Mouse (Mus musculus) heart, embryonic 11.5 days (tissue): ENCODE data around the gene Cc2d2b. TPM values are rescaled to one million over a fixed set of nuclear protein-coding genes. Genes with fewer than 3 reads are reported as not detected.

ENCODE experiments used
- ATAC-seq: fragments of 200-750 bp; cut with Nextera tagmentation; replicated peaks from 2 replicates; pipeline ENCODE4 v1.8.0; 2017; ENCODE audit warnings: moderate library complexity; ENCODE audit not compliant: insufficient number of reproducible peaks, low FRiP score, low TSS enrichment
- H3K27ac ChIP-seq: fragments of 300-500 bp; sonication (generic); 2 replicates; pipeline ENCODE4 v1.5.1; 2014; ENCODE audit warnings: mild to moderate bottlenecking, low read depth, low read length
- H3K27me3 ChIP-seq: fragments of 300-500 bp; sonication (generic); 2 replicates; pipeline ENCODE4 v1.6.1; 2014; ENCODE audit warnings: mild to moderate bottlenecking, low read length, mixed read lengths; ENCODE audit not compliant: control insufficient read depth, insufficient read depth
- H3K36me3 ChIP-seq: fragments of 300-500 bp; sonication (generic); 2 replicates; pipeline ENCODE4 v1.6.1; 2014; ENCODE audit warnings: mild to moderate bottlenecking, low read length, moderate library complexity, mixed read lengths; ENCODE audit not compliant: control insufficient read depth, insufficient read depth
- H3K4me1 ChIP-seq: fragments of 300-500 bp; sonication (generic); 2 replicates; pipeline ENCODE4 v1.6.1; 2014; ENCODE audit warnings: low read length; ENCODE audit not compliant: control insufficient read depth, insufficient read depth
- H3K4me2 ChIP-seq: fragments of 300-500 bp; sonication (generic); 2 replicates; pipeline ENCODE4 v1.6.1; 2014; ENCODE audit warnings: mild to moderate bottlenecking, moderate library complexity
- H3K4me3 ChIP-seq: fragments of 300-500 bp; sonication (generic); 2 replicates; pipeline ENCODE4 v1.5.1; 2014; ENCODE audit warnings: low read depth, low read length
- H3K9ac ChIP-seq: fragments of 300-500 bp; sonication (generic); 2 replicates; pipeline ENCODE4 v1.6.1; 2014; ENCODE audit warnings: mild to moderate bottlenecking, low read depth, low read length, moderate library complexity
- H3K9me3 ChIP-seq: fragments of 300-500 bp; sonication (generic); replicated peaks from 2 replicates; pipeline ENCODE4 v1.6.1; 2016; ENCODE audit warnings: low read length; ENCODE audit not compliant: control insufficient read depth
- WGBS: fragments of 180-500 bp; shearing (Covaris S2); extraction: QIAGEN DNeasy Blood & Tissue Kit; methylation state at CpG from one replicate; pipeline ENCODE4 v1.1.7; 2014; ENCODE audit not compliant: insufficient replicate concordance; 5-methylcytosine and 5-hydroxymethylcytosine counted together
- polyA plus RNA-seq: library from polyadenylated mRNA; unstranded; fragments of >200 nt; fragmentation: Nextera tagmentation; extraction: Ambion mirVana; gene quantifications from 2 replicates; pipeline ENCODE4 v1.2.1, GENCODE M21; 2014

The Cc2d2b gene
- polyA plus RNA-seq, 1 experiment from 2014 or later, result 0.57 TPM

GRCm38 (mm10) chr19:40736680-40737512 lies 11.7 kb upstream of the Cc2d2b start:
- H3K27me3 ChIP-seq, result no peaks in the 10 kb centered on the region
- 29% methylated on average over 17 of the region's 17 CpGs for WGBS
- no peak overlapping the region for H3K27ac ChIP-seq
- no peaks in the 10 kb centered on the region for H3K9me3 ChIP-seq
- no peaks in the 10 kb centered on the region for H3K36me3 ChIP-seq
- no peaks in the 10 kb centered on the region for H3K4me1 ChIP-seq
- no peak overlapping the region for H3K4me3 ChIP-seq
- H3K9ac ChIP-seq, result peak overlapping the region; percentile 69
- H3K4me2 ChIP-seq, result peak overlapping the region; percentile 56
- no peak for ATAC-seq

- peak overlapping the region; percentile 69 for H3K9ac ChIP-seq
- no peaks in the 10 kb centered on the region for H3K27me3 ChIP-seq
- H3K27ac ChIP-seq, result no peak overlapping the region
- peak overlapping the region; percentile 56 for H3K4me2 ChIP-seq
- H3K36me3 ChIP-seq, result no peaks in the 10 kb centered on the region
- no peak for ATAC-seq
- no peak overlapping the region for H3K4me3 ChIP-seq
- WGBS, result 79% methylated on average over 5 of the region's 5 CpGs
- H3K9me3 ChIP-seq, result no peaks in the 10 kb centered on the region
- H3K4me1 ChIP-seq, result no peaks in the 10 kb centered on the region
Observed at GRCm38 (mm10) chr19:40737613-40738012, 10.9 kb upstream of the Cc2d2b start.

GRCm38 (mm10) chr19:40738683-40739324 lies 9.7 kb upstream of the Cc2d2b start:
- Histone ChIP-seq H3K36me3 (no peaks in the 10 kb centered on the region), H3K9me3 (no peaks in the 10 kb centered on the region), H3K4me3 (no peak overlapping the region), H3K9ac (no peak overlapping the region), H3K27me3 (no peaks in the 10 kb centered on the region), H3K27ac (no peak overlapping the region), H3K4me2 (no peak overlapping the region), H3K4me1 (no peaks in the 10 kb centered on the region)
- 80% methylated on average over 13 of the region's 13 CpGs for WGBS
- no peak for ATAC-seq

GRCm38 (mm10) chr19:40746603-40747002 lies 1.9 kb upstream of the Cc2d2b start:
- H3K9ac ChIP-seq, result no peak overlapping the region
- no peak overlapping the region for H3K27ac ChIP-seq
- no peaks in the 10 kb centered on the region for H3K4me1 ChIP-seq
- H3K9me3 ChIP-seq, result no peaks in the 10 kb centered on the region
- H3K36me3 ChIP-seq, result no peaks in the 10 kb centered on the region
- peaks cover 6% of the 10 kb centered on the region; the same call in 1 of the 2 replicates for H3K27me3 ChIP-seq
- H3K4me2 ChIP-seq, result no peak overlapping the region
- ATAC-seq, result no peak
- 45% methylated on average over 4 of the region's 4 CpGs for WGBS
- H3K4me3 ChIP-seq, result no peak overlapping the region

- WGBS, result 67% methylated on average over 2 of the region's 2 CpGs
- Histone ChIP-seq H3K36me3 (no peaks in the 10 kb centered on the region), H3K4me3 (no peak overlapping the region), H3K4me1 (no peaks in the 10 kb centered on the region; the same call in 1 of the 2 replicates), H3K9ac (no peak overlapping the region), H3K27ac (no peak overlapping the region), H3K27me3 (peaks cover 16% of the 10 kb centered on the region), H3K9me3 (no peaks in the 10 kb centered on the region), H3K4me2 (no peak overlapping the region)
- ATAC-seq, result no peak
Observed at GRCm38 (mm10) chr19:40754311-40754710, 5.8 kb downstream of the Cc2d2b start.

GRCm38 (mm10) chr19:40760071-40760470 lies 11.5 kb downstream of the Cc2d2b start:
- H3K27me3 ChIP-seq, result peaks cover 34% of the 10 kb centered on the region
- 64% methylated on average over 2 of the region's 2 CpGs for WGBS

GRCm38 (mm10) chr19:40762023-40762759 lies 13.6 kb downstream of the Cc2d2b start:
- peaks cover 28% of the 10 kb centered on the region for H3K27me3 ChIP-seq
- peak overlapping the region; percentile 67 for H3K4me2 ChIP-seq
- H3K4me1 ChIP-seq, result no peaks in the 10 kb centered on the region
- H3K27ac ChIP-seq, result no peak overlapping the region
- 30% methylated on average over 22 of the region's 22 CpGs for WGBS
- H3K9me3 ChIP-seq, result no peaks in the 10 kb centered on the region
- H3K9ac ChIP-seq, result peak overlapping the region; percentile 39; the same call in 1 of the 2 replicates
- no peak for ATAC-seq
- no peaks in the 10 kb centered on the region for H3K36me3 ChIP-seq
- H3K4me3 ChIP-seq, result peak overlapping the region; percentile 32

More at GRCm38 (mm10) chr19:40760071-40760470, 11.5 kb downstream of the Cc2d2b start:
- Histone ChIP-seq H3K9me3 (no peaks in the 10 kb centered on the region), H3K36me3 (no peaks in the 10 kb centered on the region), H3K27ac (no peak overlapping the region), H3K9ac (no peak overlapping the region), H3K4me3 (no peak overlapping the region), H3K4me2 (no peak overlapping the region), H3K4me1 (no peaks in the 10 kb centered on the region; the same call in 1 of the 2 replicates)
- ATAC-seq, result no peak

GRCm38 (mm10) chr19:40767189-40767588 lies 18.6 kb downstream of the Cc2d2b start:
- no peak overlapping the region for H3K9ac ChIP-seq
- WGBS, result 72% methylated on average over 2 of the region's 2 CpGs
- no peak overlapping the region for H3K4me3 ChIP-seq
- no peak overlapping the region for H3K27ac ChIP-seq
- peaks cover 24% of the 10 kb centered on the region for H3K27me3 ChIP-seq
- no peaks in the 10 kb centered on the region for H3K9me3 ChIP-seq
- H3K4me2 ChIP-seq, result no peak overlapping the region
- H3K36me3 ChIP-seq, result no peaks in the 10 kb centered on the region
- peaks cover 5% of the 10 kb centered on the region for H3K4me1 ChIP-seq
- no peak for ATAC-seq
